Mouse (Mus musculus) lung, postnatal 36 days (tissue): ENCODE measurements around the gene Pigu.

ENCODE experiments used
- DNase-seq: peaks from one replicate; pipeline ENCODE4 v3.0.0; 2022; ENCODE audit warnings: mixed read lengths

Pigu gene

DNA sequence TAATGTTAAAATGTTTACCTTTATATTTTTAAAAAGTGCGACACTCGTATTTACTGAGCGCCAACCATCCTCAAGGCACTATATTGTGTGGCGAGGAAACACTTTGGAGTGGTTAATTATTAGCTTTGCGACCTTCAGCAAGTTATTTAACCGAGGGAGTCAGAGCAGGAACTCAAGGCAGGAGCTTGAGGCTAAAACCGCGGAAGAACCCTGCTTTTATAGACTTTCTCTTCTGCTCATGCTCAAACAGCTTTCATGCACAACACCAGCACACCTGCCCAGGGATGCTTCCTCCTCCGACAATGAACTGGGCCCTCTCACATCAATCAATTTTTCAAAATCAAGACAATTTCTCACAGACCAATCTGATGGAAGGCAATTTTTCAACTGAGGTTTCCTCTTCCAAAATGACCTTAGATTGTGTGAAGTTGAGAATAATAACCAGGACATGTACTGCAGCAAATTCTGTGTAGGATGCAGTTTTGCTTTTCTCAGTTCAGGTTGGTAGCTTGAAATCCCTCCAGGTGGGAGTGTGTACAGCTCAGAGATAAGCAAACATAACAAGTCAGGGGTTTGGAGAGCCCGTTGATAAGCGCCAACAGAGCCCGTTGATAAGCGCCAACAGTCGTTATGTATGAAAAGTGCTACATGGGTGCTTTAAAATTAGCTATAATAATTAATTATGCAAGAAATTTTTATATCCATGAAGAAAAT, 613 bp upstream of the Pigu start:
- no peak for DNase-seq

DNA sequence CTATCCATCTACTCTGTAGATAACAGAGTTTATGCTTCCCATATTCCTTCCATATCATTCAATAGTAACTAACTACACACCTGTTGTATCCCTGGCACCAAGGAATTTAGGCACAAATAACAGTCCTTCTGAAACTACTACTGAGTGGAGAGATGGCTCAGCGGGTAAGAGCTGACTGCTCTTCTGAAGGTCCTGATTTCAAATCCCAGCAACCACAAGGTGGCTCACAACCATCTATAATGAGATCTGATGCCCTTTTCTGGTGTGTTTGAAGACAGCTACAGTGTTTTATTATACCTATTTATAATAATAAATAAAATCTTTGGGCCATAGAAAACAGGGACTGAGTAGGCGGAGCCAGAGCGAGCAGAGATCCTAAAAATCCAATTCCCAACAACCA, 2.8 kb downstream of the Pigu start:
- no peak for DNase-seq

DNA sequence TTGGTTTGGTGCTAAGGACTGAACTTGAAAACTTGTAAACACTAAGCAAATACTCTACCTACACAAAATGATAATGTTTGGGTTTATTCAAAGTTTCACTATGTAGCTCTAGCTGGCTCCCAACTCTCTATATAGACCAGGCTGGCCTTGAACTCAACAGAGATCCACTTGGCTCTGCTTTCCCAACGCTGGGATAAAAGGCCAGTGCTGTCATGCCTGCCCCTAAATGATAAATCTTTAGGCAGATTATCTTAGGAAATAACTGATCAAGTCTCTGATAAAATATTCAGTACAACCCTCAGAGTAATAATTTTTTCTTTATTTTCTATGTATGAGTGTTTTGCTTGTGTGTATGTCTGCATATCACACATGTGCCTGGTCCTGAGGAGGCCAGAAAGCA, 10.6 kb downstream of the Pigu start:
- no peak for DNase-seq

DNA sequence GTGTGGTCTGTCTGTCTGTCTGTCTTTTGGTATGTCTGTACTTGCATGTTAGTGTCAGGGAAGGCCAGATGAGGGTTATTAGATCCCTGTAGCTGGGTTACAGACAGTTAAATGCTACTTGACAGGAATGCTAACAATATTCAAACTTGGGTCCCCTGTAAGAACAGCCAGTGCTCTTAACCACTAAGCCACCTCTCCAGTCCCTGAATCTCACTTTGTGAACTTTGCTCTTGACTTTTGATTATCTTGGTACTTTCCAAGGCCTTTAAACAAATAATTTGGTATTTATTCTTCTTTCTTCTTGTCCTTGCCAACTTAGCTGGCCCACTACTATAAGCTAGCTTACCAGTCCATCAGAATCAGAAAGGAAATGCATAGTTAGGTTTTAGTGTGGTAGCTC, 17.1 kb downstream of the Pigu start:
- DNase-seq: no peak

DNA sequence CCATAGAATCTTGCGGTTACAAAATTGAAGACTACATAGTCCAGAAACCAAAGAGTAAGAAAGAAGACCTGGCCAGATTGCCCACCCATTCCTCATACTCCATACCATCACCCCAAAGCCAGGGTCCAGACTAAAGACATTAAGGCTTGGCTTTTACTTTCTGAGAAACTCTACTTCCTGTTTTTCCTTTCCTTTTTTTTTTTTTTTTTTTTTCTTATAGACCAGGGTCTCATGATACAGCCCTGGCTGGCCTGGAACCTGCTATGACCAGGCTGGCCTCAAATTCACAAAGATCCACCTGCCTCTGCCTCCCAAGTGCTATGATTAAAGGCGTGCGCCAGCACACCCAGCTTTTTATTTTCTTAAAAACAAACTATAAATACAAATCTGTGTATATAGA, 21.0 kb downstream of the Pigu start:
- no peak for DNase-seq

DNA sequence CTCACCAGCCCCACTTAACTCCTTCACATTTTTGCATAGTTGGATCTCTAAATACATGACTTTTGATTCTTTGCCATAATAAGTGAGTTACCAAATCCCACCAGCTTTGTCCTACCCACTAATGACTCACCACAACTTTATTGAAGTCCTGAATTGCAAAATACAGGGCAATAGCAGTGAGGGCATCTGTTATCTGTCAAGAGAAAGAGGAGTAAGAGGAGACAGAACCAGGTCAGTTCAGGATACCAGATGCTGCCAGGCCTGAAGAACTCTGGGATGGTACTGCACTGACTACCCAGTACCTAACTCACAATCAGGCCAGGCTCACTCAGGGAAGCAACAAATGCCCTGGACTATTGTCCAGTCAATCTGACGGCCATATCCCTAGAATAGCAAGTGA, 22.0 kb downstream of the Pigu start:
- DNase-seq: no peak

DNA sequence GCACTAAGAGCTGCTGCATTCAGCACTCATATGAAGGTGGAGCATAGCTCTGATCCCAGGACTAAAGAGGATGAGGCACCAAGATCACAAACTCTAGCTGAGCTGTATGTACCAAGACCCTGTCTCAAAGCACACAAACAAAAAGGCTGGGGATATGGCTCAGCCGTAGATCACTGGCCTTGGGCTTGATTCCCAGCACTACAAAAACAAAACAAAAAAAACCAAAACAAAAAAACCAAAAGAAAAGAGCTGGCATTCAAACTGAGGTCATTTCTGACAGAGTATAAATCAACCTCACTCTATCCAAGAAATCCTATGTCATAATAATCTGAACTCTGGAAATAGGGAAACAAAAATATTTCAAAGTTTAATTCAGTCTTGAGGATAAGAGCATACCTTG, 23.8 kb downstream of the Pigu start:
- DNase-seq: no peak

DNA sequence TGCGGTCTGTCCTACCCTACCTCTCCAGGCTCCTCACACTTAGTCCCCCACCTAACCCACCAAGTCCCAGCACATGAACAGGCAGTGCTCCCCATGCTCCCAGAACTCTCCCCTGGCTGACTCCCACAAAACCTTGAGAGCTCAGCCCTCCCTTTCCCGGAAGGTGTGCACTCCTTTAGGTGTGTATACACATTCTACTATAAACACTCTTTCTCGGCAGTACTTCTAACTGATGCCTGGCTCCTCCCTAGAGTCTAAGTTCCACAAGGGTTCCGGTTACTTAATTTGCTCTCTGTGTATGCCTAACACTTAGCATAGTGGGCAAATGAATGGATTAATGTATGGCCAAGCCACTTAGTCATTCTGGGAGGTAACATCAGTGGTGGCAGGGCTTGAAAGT, 25.9 kb downstream of the Pigu start:
- peak; percentile 64 for DNase-seq

DNA sequence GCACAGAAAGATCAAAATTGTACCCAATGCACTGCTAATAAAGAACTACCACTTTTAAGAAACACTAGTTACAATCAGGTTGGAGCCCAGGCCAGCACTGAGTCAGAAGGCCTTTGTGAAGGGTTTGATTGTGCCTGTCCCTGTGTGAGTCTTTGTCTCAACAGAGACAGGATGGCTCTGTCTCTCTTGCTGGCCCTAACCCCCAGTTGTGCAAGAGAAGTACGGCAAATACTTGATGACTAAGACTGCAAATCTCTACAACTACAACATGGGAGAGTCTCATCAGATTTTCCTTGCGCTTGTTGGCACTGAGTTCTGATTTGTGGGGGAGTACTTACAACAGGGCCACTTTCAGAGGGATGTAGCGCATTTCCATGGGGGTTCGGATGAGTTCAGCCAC, 26.4 kb downstream of the Pigu start:
- no peak for DNase-seq

DNA sequence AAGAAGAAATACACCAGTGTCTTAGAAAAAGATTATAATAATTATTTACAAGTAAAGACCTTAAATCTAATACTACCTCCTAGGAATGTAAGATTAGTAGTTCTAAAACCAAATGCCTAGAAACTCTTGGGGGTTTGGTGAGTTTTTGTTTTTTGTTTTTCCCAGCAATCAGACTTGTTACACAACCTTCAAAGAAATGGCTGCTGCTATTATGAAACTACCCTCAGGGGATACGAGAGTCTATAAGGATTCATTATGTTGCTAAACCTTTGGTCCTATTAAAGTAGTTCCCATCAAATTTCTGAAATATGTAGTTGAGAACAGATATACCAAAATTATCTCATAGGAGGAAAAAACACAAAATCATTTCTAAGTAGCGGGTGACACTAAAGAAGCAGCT, 27.5 kb downstream of the Pigu start:
- no peak for DNase-seq

DNA sequence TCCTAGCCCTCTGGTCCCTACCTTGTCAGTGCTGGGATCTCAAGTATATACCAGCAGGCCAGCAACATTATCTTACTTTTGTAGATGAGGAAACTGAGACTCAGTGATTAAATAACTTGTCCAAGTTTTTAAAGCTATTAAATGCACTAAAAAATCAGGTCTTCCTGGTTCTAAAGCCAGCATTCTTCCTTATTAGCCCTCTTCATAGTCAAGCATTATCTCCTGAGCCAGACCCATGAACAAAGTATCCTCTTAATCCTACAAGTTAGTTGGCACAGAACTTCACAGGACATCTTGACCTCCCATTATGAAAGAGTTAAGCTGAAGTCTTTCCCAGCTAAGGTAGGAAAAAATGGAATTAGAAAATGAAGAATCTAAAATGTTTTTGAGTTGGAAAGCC, 28.3 kb downstream of the Pigu start:
- DNase-seq: no peak

DNA sequence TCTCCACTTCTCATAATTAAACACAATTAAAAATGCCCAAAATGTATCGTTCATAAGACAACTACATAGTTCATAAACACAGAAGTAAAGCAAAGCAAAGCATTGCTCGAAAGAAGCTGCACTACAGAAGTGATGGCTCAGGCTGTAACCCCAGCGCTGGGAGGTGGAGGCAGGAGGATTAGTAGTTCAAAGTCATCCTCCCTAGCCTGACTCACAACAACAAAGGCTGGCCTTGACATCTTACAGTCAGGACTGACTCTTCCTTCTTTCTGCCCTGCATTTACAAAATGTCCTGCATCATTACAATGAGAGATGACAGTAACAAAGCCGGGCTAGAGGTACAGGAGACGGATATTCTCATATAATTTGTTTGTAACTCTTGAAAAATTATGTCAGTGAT, 29.3 kb downstream of the Pigu start:
- DNase-seq: no peak

DNA sequence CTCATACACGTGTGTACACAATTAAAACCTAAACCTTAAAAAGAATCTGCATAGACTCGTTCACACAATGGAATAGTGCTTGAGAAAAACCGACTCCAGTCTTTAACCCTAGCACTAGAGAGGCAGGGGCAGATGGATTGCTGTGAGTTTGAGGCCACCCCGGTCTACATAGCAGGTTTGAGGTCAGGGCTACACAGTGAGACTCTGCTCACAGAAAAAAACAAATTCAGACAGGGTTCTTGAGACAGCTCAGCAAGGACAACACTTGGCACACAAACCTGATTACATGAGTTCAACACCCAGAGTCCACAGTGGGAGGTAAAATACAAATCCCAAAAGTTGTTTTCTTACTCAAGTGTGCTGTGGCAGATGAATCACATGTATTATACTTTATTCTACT, 31.2 kb downstream of the Pigu start:
- DNase-seq: no peak

DNA sequence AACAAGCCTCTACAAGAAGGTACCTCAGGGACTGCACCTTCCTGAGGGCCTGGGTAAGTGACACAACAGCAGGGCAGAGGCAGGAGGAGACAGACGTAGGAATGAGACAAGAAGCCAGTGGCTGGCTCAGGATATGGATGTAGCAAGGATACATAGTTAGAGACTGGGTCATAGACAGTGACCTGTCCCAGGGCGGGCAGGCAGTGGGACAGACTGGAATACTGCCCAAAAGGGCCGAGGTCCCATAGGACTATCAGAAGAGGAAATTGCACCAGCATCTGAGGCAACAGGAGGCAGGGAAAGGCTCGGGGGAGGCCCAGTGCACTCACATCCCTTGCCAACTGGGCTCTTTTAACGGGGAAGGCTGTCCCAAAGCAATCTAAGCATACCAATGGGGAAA, 36.6 kb downstream of the Pigu start:
- no peak for DNase-seq

DNA sequence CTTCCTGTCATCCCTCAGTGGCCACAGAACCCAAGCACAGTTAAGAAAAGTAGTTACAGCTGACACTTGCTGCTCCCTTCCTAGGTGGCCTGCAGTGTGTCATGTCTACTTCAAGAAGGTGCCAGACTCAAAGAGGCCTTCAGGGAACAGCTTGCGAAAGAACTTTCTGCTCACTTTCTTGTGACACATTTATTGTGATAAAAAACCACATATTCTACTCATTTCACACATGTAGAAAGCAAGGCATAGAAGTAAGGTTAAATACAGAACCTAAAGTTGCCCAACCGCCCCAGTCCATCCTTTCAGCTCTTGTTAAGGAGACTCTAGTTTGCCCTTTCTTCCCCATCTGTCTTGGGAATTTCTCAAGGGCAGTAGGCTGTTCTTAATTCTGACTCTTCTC, 38.6 kb downstream of the Pigu start:
- no peak for DNase-seq

DNA sequence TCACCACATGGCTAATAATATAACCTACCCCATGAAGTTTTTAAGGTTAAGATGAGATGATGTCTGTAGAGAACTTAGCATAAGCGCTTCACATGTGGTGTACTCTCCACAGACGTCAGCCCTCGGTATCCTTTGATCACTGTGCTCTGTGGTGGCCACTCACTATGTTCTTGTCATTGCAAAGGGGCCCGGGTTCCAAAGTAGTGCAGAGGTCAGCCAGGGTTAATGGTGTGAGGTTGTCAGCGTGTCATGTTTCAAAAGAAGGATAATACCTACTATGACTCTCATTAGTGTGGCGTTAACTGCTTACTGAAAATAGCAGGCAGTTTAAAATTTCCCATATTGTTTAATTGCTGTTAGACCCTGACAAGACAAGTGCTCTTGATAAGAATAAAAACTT, 43.6 kb downstream of the Pigu start:
- DNase-seq: no peak

DNA sequence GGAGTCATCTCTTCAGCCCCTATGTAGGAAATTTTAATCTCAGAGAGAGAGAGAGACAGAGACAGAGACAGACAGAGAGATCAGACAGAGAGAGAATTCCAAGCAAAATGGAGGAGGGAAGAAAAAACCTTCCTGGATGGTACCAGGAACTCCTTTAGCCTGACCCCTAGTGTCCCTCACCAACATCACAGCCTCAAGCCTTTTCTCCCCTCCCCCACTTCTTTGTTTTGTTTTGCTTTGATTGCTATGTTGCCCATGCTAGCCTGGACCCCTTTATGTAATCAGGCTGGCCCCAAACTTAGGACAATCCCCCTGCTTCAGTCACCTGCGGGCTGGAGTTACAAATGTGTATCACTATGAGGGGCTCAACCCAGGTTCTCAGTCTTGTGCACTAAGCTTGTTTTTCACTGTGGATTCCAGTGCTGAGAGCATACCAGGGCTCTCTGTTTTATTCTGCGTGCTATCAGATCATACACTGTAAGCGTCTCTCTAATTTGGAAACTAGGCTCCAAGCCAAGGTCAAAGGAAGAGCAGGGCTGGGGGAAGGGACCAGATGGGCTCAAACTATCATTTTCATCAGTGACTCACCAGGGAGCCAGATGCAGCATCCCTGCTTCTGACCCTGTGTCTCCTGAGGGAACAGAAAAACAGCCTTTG, 48.2 kb downstream of the Pigu start:
- peak; percentile 74 for DNase-seq

DNA sequence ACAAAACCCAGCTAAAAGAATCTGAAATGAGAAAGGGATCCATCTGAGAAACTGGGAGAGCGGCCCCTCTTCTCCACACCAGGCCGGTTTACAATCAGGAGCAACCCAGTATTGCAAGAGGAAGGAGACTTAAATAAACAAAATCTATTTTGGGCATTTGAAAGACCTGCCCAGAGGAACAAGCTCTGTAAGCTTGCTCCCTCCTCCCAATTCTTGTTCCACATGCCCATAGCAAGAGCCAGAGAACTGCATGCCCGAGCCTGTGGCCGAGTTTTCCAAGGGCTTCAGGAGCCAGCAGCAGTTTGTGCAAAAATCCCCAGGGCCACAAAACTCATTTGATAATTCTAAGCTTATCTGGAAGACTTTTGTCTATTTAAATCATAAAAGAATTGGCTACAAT, 57.7 kb downstream of the Pigu start:
- peak; percentile 63 for DNase-seq

DNA sequence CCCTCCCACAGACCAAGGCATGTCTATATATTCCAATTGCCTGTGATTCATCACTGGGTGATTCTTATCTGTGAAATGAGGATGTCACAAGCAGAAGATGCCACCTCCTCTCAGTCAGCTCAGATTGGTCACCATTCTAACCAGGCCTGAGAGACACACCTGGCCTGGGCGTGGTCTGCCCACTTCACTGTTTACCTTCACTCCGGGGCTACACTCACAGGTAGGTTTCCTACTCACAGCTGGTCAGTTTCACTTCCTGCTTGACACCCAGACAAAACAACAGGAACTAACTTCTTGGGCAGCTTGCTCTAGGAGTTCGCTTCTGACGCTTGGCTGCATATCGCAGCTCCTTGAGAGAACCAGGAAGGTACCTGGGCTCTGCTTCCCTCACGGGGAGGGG, 61.8 kb downstream of the Pigu start:
- DNase-seq: peak; percentile 50

DNA sequence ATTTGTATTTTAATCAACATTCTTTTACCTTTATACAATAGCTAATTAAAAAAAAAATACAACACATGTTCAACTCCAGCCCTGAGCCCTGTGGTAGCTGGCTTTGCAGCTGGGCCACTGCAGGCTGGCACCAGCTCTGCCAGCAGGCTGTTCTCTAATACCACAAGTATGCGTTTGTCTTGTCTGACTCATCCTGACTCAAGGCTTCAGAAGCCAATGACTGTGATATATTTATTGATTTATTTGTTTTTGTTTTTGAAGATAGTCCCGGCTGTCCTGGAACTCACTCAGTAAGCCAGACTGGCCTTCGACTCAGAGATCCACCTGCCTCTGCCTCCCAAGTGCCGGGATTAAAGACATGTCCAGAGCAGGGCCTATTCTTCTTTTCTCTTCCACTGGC, 63.3 kb downstream of the Pigu start:
- no peak for DNase-seq

DNA sequence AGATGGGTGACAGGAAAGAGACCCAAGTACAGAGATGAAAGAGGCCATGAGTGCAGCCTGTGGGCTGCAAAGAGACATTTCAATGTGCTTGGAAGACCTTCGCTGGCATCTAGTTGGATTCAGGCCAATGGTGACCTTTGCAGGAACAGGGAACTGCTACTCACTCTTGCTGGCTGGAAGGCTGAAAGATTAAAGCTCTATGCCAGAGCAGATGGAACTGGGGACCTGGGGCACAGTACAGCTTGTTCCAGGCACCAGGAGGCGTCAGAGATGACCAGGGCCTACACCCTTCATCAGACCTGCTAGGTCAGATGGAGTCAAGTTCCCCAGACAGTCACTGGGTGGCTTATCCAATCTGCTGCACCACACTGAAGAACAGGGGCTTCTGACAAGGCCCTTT, 63.8 kb downstream of the Pigu start:
- DNase-seq: no peak

DNA sequence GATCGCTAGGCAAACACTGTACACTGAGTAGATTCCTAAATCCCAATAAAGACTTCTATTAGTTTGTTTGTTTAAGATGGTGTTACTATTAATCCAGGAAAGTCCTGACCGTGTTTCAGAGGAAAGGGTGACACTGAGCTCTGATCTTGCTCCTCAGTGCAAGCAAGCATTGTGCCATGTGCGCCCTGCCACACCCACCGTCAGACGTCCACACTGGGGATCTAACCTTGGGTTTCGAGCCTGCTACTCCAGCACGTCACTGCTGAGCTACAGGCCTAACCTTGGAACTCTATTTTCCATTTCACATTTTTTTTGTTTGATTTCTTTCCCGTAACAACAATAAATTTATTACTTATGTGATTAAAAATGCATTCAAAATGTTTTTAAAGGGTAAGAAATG, 67.2 kb downstream of the Pigu start:
- DNase-seq: no peak

DNA sequence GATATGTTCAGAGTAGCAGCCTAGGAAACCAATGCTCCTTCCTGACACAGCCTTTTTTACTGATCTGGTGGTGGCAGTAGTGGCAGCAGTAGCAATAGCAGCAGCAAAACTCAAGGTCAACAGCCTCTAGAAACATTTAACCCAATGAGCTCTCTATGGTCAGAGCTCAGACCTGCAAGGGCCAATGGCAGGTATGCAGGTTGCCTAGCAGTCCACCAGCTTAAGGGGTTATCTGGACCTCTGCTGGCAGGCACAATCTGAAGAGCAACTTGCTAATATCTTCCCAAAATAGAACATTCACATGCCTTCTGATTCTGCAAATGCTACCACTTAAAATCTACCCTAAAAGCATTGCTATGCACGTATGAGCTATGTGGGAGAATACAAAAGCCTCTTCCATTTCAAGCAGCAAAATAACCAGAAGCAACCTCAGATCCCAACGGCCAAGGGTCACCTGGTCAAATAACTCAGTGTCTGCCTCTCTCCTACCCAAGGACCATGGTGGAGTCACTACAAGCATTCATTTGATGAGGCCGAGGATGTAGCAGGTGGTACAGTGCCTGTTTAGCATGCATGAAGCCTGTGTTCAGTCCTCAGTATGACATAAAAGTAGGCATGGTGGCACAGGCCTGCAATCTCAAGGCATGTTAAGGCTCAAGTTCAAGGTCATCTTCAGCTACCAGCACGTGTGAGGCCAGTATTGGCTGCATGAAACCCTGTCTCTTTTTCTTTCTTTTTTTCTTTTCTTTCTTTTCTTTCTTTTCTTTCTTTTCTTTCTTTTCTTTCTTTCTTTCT, 69.6 kb downstream of the Pigu start:
- DNase-seq: no peak

DNA sequence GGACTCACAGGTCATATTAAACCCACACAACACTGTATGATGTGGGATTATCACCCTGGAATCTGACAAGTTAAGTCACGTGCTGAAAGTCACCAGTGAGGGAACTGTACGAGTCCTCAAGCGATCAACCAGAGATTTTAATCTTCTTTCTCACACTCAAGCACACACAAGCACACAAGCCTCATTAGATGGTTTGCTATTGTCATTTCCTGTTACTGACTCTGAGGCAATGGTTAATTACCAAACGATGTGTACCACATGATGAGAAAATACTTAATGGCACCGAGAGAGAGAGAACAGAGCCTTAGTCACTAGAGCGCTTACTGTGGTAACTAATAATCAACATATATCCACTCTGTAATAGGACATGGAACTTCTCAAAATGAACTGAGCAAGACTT, 71.5 kb downstream of the Pigu start:
- DNase-seq: no peak
